Mouse (Mus musculus) neural tube, embryonic 14.5 days (tissue): ENCODE data around the gene Erich3. TPM values are rescaled to one million over a fixed set of nuclear protein-coding genes. Genes with fewer than 3 reads are reported as not detected.
A peak's percentile ranks its signal among the peaks of the same experiment; 100 is the strongest.
"Not testable (repeated sequence)": the region's sequence is repeated elsewhere in the genome, so short reads cannot be mapped to it uniquely, and the experiment has no call there.

Source experiments
- ATAC-seq: fragments of 200-750 bp; cut with Nextera tagmentation; 2 replicates; pipeline ENCODE4 v1.8.0; 2017; ENCODE audit warnings: low read depth, mild to moderate bottlenecking, moderate TSS enrichment, moderate library complexity
- H3K27ac ChIP-seq: fragments of 300-500 bp; sonication (generic); 2 replicates; pipeline ENCODE4 v1.5.1; 2014; ENCODE audit warnings: low read depth, mild to moderate bottlenecking, control low read depth, low read length, moderate library complexity, mixed read lengths
- H3K27me3 ChIP-seq: fragments of 300-500 bp; sonication (generic); 2 replicates; pipeline ENCODE4 v1.6.1; 2014; ENCODE audit warnings: low read length; ENCODE audit not compliant: control insufficient read depth, insufficient read depth
- H3K36me3 ChIP-seq: fragments of 300-500 bp; sonication (generic); 2 replicates; pipeline ENCODE4 v1.6.1; 2014; ENCODE audit warnings: low read length, mixed read lengths; ENCODE audit not compliant: control insufficient read depth, insufficient read depth
- H3K4me1 ChIP-seq: fragments of 300-500 bp; sonication (generic); 2 replicates; pipeline ENCODE4 v1.6.1; 2014; ENCODE audit warnings: low read length; ENCODE audit not compliant: control insufficient read depth, insufficient read depth
- H3K4me2 ChIP-seq: fragments of 300-500 bp; sonication (generic); 2 replicates; pipeline ENCODE4 v1.6.1; 2014; ENCODE audit warnings: mild to moderate bottlenecking, low read depth, low read length, control low read depth
- H3K4me3 ChIP-seq: fragments of 300-500 bp; sonication (generic); 2 replicates; pipeline ENCODE4 v1.5.1; 2014; ENCODE audit warnings: low read depth, low read length, control low read depth, mixed read lengths
- H3K9ac ChIP-seq: fragments of 300-500 bp; sonication (generic); replicated peaks from 2 replicates; pipeline ENCODE4 v1.6.1; 2014; ENCODE audit warnings: low read depth, mild to moderate bottlenecking, control low read depth, low read length, mixed read lengths
- H3K9me3 ChIP-seq: fragments of 300-500 bp; sonication (generic); 2 replicates; pipeline ENCODE4 v1.6.1; 2016; ENCODE audit warnings: low read length; ENCODE audit not compliant: control insufficient read depth
- WGBS: fragments of 180-500 bp; shearing (Covaris S2); extraction: QIAGEN DNeasy Blood & Tissue Kit; methylation state at CpG from one replicate; pipeline ENCODE4 v1.1.7; 2014; 5-methylcytosine and 5-hydroxymethylcytosine counted together
- polyA plus RNA-seq: library from polyadenylated mRNA; unstranded; fragments of >200 nt; fragmentation: Nextera tagmentation; extraction: Ambion mirVana; gene quantifications from 2 replicates; pipeline ENCODE4 v1.2.1, GENCODE M21; 2014

Gene Erich3
- 2.0 and 2.8 TPM in 2 replicates for polyA plus RNA-seq

- peak within 1 kb of the TSS; percentile 56 for H3K9ac ChIP-seq
- peak; percentile 10; the same call in 1 of the 2 replicates for ATAC-seq
- no peaks in the 10 kb centered on the region for H3K9me3 ChIP-seq
- WGBS = 26% methylated on average over 7 of the region's 7 CpGs
- H3K4me1 ChIP-seq = peaks cover 11% of the 10 kb centered on the region; the same call in 1 of the 2 replicates
- no peaks in the 10 kb centered on the region for H3K36me3 ChIP-seq
- H3K27ac ChIP-seq = peak within 1 kb of the TSS; percentile 70
- H3K4me2 ChIP-seq = peak within 1 kb of the TSS; percentile 75
- H3K27me3 ChIP-seq = no peaks in the 10 kb centered on the region
- H3K4me3 ChIP-seq = peak within 1 kb of the TSS; percentile 36
Observed at GRCm38 (mm10) chr3:154663545-154663944, at the start of gene Erich3. TSS of gene Erich3 (plus strand) at chr3:154663859.

DNA sequence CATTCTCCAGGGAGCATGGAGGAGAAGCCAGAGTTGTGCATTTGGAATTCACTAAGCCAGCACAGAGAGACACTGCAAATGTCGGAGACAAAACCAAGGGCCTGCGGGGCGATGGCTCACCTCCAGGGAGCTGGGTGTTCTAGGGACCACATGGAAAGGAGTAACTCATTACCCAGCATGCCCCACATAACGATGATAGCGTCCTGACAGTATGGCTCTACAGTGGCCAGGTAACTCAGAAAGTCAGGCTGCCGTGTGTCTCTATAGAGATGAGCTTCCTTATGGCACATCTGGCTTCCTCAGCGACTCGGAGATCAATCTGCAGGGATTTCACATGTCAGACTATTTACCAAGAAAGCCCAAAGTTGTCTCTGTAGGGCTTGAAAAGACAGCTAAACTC is 48.9 kb upstream of the Erich3 start:
- no peak for ATAC-seq
- no peak overlapping the region for H3K9ac ChIP-seq
- H3K9me3 ChIP-seq = no peaks in the 10 kb centered on the region
- WGBS = 94% methylated on average over 8 of the region's 8 CpGs
- no peak overlapping the region for H3K4me2 ChIP-seq
- H3K27ac ChIP-seq = no peak overlapping the region
- no peak overlapping the region for H3K4me3 ChIP-seq
- H3K36me3 ChIP-seq = no peaks in the 10 kb centered on the region
- H3K27me3 ChIP-seq = no peaks in the 10 kb centered on the region
- H3K4me1 ChIP-seq = no peaks in the 10 kb centered on the region

DNA sequence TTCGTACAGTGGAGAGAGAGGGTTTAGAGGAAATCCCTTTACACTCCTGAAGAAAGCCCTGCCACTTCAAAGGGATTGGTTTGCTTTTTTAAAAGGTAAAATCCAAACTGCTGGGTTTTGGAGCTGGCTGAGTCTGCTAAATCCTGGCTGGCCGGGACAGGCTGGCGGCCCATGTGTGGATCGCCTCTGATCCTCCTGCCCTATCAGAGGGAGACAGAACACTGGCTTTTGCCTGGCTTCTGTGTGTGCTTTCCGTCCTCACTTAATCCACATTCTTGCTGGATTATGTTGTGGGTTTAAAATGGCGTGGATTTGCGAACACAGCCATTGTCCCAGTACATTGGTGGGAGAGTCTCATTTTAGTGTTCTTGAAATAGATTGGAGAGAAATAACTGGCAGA is 48.4 kb upstream of the Erich3 start:
- H3K27ac ChIP-seq = no peak overlapping the region
- ATAC-seq = no peak
- no peak overlapping the region for H3K4me2 ChIP-seq
- no peaks in the 10 kb centered on the region for H3K4me1 ChIP-seq
- no peak overlapping the region for H3K4me3 ChIP-seq
- H3K27me3 ChIP-seq = no peaks in the 10 kb centered on the region
- no peaks in the 10 kb centered on the region for H3K9me3 ChIP-seq
- H3K9ac ChIP-seq = no peak overlapping the region
- WGBS = 96% methylated on average over 7 of the region's 7 CpGs
- no peaks in the 10 kb centered on the region for H3K36me3 ChIP-seq

GRCm38 (mm10) chr3:154616106-154616505 is 47.6 kb upstream of the Erich3 start:
- H3K4me3 ChIP-seq = no peak overlapping the region
- H3K27me3 ChIP-seq = no peaks in the 10 kb centered on the region
- ATAC-seq = no peak
- H3K4me1 ChIP-seq = no peaks in the 10 kb centered on the region
- no peaks in the 10 kb centered on the region for H3K9me3 ChIP-seq
- no peaks in the 10 kb centered on the region for H3K36me3 ChIP-seq
- H3K4me2 ChIP-seq = no peak overlapping the region
- H3K9ac ChIP-seq = no peak overlapping the region
- no peak overlapping the region for H3K27ac ChIP-seq
- 86% methylated on average over 4 of the region's 4 CpGs for WGBS

DNA sequence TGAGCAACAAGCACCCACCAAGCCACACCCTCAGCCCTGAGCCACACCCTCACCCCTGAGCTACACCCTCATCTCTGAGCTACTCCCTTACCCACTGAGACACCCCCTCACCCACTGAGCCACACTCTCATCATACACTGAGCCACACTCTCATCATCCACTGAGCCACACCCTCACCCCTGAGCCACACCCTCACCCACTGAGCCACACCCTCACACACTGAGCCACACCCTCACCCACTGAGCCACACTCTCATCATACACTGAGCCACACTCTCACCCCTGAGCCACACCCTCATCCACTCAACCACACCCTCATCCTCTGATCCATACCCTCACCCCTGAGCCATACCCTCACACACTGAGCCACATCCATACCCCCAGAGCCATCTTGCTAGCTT is 35.4 kb upstream of the Erich3 start:
- no peaks in the 10 kb centered on the region for H3K36me3 ChIP-seq
- no peak overlapping the region for H3K4me2 ChIP-seq
- H3K27me3 ChIP-seq = no peaks in the 10 kb centered on the region
- no peak overlapping the region for H3K27ac ChIP-seq
- H3K4me1 ChIP-seq = no peaks in the 10 kb centered on the region
- H3K4me3 ChIP-seq = no peak overlapping the region
- H3K9me3 ChIP-seq = no peaks in the 10 kb centered on the region
- peak; percentile 38; the same call in 1 of the 2 replicates for ATAC-seq
- H3K9ac ChIP-seq = no peak overlapping the region

GRCm38 (mm10) chr3:154631281-154631680 is 32.4 kb upstream of the Erich3 start:
- not testable (repeated sequence) for H3K4me1 ChIP-seq, H3K36me3 ChIP-seq, H3K9ac ChIP-seq, H3K9me3 ChIP-seq, H3K4me2 ChIP-seq, ATAC-seq, H3K4me3 ChIP-seq, H3K27ac ChIP-seq, H3K27me3 ChIP-seq
- 94% methylated on average over 2 of the region's 2 CpGs for whole genome bisulfite sequencing

DNA sequence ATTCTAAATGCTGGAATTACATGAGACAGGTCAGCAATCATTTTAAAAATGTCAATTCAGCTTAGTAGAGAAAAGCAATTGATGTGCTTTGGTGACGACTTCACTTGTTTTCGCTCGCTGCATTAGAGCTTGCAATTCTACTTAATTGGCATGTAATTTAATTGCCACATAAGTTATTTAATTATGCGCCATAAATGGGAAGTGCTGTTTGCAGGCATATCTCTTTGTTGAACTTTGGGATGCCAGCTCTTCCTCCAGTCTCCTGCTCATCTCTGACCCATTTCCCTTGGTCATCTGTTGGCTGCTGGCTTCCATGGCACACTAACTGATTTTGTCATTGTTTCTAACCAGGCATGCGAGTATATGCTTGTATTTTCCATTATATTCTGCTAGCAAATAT is 30.6 kb upstream of the Erich3 start:
- H3K36me3 ChIP-seq = no peaks in the 10 kb centered on the region
- 66% methylated on average over 5 of the region's 5 CpGs for WGBS
- no peak for ATAC-seq
- H3K4me1 ChIP-seq = no peaks in the 10 kb centered on the region
- H3K4me3 ChIP-seq = no peak overlapping the region
- no peaks in the 10 kb centered on the region for H3K9me3 ChIP-seq
- no peak overlapping the region for H3K27ac ChIP-seq
- H3K9ac ChIP-seq = no peak overlapping the region
- no peaks in the 10 kb centered on the region for H3K27me3 ChIP-seq
- H3K4me2 ChIP-seq = no peak overlapping the region

GRCm38 (mm10) chr3:154646638-154647442 is 16.8 kb upstream of the Erich3 start:
- Histone ChIP-seq H3K27ac (no peak overlapping the region), H3K36me3 (no peaks in the 10 kb centered on the region), H3K9ac (no peak overlapping the region), H3K4me1 (no peaks in the 10 kb centered on the region), H3K4me2 (peak overlapping the region; percentile 34), H3K9me3 (no peaks in the 10 kb centered on the region), H3K4me3 (peak overlapping the region; percentile 6; the same call in 1 of the 2 replicates), H3K27me3 (no peaks in the 10 kb centered on the region)
- peak; percentile 65; the same call in 1 of the 2 replicates for ATAC-seq
- WGBS = 59% methylated on average over 29 of the region's 29 CpGs

GRCm38 (mm10) chr3:154647443-154647780 is 16.2 kb upstream of the Erich3 start:
- no peak overlapping the region for H3K9ac ChIP-seq
- 64% methylated on average over 7 of the region's 7 CpGs for WGBS
- H3K4me3 ChIP-seq = no peak overlapping the region; the same call in 1 of the 2 replicates
- no peaks in the 10 kb centered on the region for H3K36me3 ChIP-seq
- peak overlapping the region; percentile 34; the same call in 1 of the 2 replicates for H3K4me2 ChIP-seq
- no peaks in the 10 kb centered on the region for H3K27me3 ChIP-seq
- no peaks in the 10 kb centered on the region for H3K4me1 ChIP-seq
- H3K27ac ChIP-seq = no peak overlapping the region
- 0 out of 2 replicates have a peak, but pooled peaks have one; percentile 24 for ATAC-seq
- no peaks in the 10 kb centered on the region for H3K9me3 ChIP-seq
